Mouse (Mus musculus) embryonic facial prominence, embryonic 13.5 days (tissue): ENCODE results near the gene Tuba8. TPM values are rescaled to one million over a fixed set of nuclear protein-coding genes. Genes with fewer than 3 reads are reported as not detected.

Source experiments
- ATAC-seq: fragments of 200-750 bp; cut with Nextera tagmentation; 2 replicates; pipeline ENCODE4 v1.8.0; 2017; ENCODE audit warnings: low read depth; ENCODE audit not compliant: insufficient number of reproducible peaks, insufficient read depth, low FRiP score, low TSS enrichment
- H3K27ac ChIP-seq: fragments of 300-500 bp; sonication (generic); 2 replicates; pipeline ENCODE4 v1.5.1; 2015; ENCODE audit warnings: moderate library complexity, mild to moderate bottlenecking, inconsistent platforms
- H3K27me3 ChIP-seq: fragments of 300-500 bp; sonication (generic); 2 replicates; pipeline ENCODE4 v1.6.1; 2015; ENCODE audit warnings: mild to moderate bottlenecking, inconsistent platforms
- H3K36me3 ChIP-seq: fragments of 300-500 bp; sonication (generic); 2 replicates; pipeline ENCODE4 v1.6.1; 2015; ENCODE audit warnings: mild to moderate bottlenecking, inconsistent platforms
- H3K4me1 ChIP-seq: fragments of 300-500 bp; sonication (generic); 2 replicates; pipeline ENCODE4 v1.6.1; 2015; ENCODE audit warnings: inconsistent platforms
- H3K4me2 ChIP-seq: fragments of 300-500 bp; sonication (generic); 2 replicates; pipeline ENCODE4 v1.6.1; 2015; ENCODE audit warnings: moderate library complexity, mild to moderate bottlenecking, inconsistent platforms
- H3K4me3 ChIP-seq: fragments of 300-500 bp; sonication (generic); 2 replicates; pipeline ENCODE4 v1.5.1; 2015; ENCODE audit warnings: mild to moderate bottlenecking, inconsistent platforms
- H3K9ac ChIP-seq: fragments of 300-500 bp; sonication (generic); 2 replicates; pipeline ENCODE4 v1.6.1; 2015; ENCODE audit warnings: mild to moderate bottlenecking, inconsistent platforms
- H3K9me3 ChIP-seq: fragments of 300-500 bp; sonication (generic); 2 replicates; pipeline ENCODE4 v1.6.1; 2016; ENCODE audit warnings: inconsistent platforms
- WGBS: fragments of 180-500 bp; shearing (Covaris S2); methylation state at CpG from one replicate; pipeline ENCODE4 v1.1.7; 2015; ENCODE audit warnings: mixed read lengths; 5-methylcytosine and 5-hydroxymethylcytosine counted together
- polyA plus RNA-seq: library from polyadenylated mRNA; unstranded; fragments of >200 nt; fragmentation: Nextera tagmentation; extraction: Ambion mirVana; gene quantifications from 2 replicates; pipeline ENCODE4 v1.2.1, GENCODE M21; 2015

Gene Tuba8
- polyA plus RNA-seq, 1 experiment from 2014 or later, result 0.30 TPM

DNA sequence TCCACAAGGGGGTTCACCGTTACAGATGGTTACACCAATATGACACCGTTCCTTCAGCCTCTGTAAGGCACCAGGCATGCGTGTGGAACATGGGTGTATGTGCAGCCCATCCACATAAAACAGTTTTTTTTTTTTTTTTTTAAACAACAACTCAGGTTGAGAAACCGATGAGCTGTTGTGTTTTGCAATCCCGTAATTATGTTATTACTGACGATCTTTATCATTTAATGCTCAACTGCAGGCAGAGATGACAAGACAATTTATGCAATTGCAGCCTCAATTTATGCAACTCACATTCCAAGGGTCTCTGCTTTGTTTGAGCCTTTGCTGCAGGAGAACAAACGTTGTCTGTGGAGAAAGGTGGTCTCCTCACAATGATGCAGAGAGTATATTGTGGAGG, 30.6 kb upstream of the Tuba8 start:
- 66% methylated on average over 7 of the region's 7 CpGs for WGBS
- ATAC-seq, result no peak
- H3K4me1 ChIP-seq, result peaks cover 30% of the 10 kb centered on the region
- H3K9me3 ChIP-seq, result no peaks in the 10 kb centered on the region
- no peak overlapping the region for H3K4me2 ChIP-seq
- no peaks in the 10 kb centered on the region for H3K27me3 ChIP-seq
- no peak overlapping the region for H3K27ac ChIP-seq
- no peaks in the 10 kb centered on the region for H3K36me3 ChIP-seq
- no peak overlapping the region for H3K4me3 ChIP-seq
- no peak overlapping the region for H3K9ac ChIP-seq

DNA sequence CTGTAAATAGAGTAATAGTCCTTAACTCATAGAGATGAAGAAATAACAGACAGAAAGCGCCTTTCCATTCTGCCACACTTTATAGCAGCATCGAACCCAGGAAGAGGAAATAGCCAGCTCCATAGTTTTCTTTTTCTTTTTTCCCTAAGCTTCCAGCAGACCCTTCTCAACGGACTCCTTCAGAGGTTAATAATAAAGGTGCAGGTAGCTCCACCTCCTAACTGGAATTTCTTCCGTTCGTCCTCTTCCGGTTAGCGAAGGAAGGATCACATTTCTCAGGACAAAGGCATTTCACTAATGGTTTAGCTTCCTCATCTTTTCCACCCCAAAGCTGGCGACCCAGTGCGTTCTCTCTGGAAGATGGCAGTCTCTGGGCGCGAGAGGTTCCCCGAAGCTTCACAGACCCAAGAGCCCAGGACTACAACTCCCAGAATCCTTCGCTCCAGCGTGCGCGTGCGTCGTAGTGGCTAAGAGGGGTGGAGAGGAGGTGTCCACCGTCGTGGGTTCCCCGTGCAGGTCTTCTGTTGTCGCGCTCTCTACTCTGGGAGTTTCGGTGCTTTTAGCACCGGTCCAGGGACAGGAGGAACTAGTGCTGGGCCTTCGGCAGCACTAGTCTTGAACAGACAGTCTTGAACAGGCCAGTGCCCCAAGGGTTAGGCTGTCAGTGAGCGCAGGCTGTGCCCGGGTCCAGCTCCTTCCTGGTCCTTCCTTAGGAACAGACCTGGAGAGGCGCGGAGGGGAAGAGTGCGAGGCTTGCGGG, 26.9 kb upstream of the Tuba8 start, which contains the start of gene Pex26:
TSS of gene Pex26 (plus strand) at position 254 of the 760 bp plus-strand sequence.
- Histone ChIP-seq H3K27ac (peak within 1 kb of the TSS; percentile 80), H3K4me3 (peak within 1 kb of the TSS; percentile 68), H3K4me1 (peaks cover 19% of the 10 kb centered on the region), H3K4me2 (peak within 1 kb of the TSS; percentile 85), H3K27me3 (no peaks in the 10 kb centered on the region), H3K36me3 (peaks cover 21% of the 10 kb centered on the region), H3K9ac (peak within 1 kb of the TSS; percentile 75), H3K9me3 (no peaks in the 10 kb centered on the region)
- under 1% methylated on average over 32 of the region's 32 CpGs for WGBS
- peak; percentile 84 for ATAC-seq

DNA sequence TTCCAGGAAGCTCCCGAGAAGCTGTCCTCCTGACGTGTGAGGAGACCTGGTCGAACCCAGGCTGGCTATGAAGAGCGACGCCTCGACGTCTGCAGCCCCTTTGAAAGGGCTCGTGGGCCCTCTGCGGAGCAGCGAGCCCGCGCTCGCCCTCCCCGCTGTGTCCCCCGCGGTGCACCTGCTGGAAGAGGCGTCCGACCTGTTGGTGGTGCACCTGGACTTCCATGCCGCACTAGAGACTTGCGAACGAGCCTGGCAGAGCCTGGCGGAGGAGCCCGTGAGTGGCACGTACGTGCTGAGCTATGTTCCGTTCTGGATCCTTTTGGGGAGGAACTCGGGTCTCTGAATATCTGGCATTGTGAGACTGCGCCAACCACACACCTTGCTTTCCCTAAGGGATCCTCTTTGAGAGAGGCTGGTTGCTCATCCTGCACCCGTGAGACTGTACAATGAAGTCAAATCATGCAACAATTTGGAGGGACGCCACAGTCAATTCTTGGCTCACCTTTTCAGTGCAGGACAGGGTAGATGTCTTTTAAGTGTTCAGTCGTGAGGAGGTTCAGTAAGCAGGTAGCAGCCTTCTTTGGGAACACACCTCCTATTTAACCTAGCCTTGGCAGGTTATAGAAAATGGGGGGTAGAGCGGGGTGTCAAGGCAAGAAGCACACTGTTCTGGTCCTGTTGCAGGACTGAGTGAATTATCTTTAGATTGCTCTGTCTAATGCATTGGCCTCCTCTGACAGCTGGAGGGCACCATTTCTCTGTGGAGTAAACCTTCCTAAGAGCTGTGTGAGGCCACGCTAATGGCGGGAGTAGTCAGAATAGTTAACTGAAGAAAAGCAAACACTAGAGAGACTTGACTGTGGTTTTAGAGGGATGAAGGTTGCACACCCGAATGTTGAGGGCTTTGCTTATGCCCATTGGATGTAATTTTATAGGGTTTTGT, 26.0 kb upstream of the Tuba8 start:
- Histone ChIP-seq H3K9ac (peak overlapping the region; percentile 75), H3K4me3 (peak overlapping the region; percentile 68), H3K4me2 (peak overlapping the region; percentile 85), H3K4me1 (peaks cover 19% of the 10 kb centered on the region), H3K27me3 (no peaks in the 10 kb centered on the region), H3K36me3 (peaks cover 24% of the 10 kb centered on the region), H3K9me3 (no peaks in the 10 kb centered on the region), H3K27ac (peak overlapping the region; percentile 80; the same call in 1 of the 2 replicates)
- peak; percentile 43 for ATAC-seq
- WGBS, result 2% methylated on average over 35 of the region's 35 CpGs

DNA sequence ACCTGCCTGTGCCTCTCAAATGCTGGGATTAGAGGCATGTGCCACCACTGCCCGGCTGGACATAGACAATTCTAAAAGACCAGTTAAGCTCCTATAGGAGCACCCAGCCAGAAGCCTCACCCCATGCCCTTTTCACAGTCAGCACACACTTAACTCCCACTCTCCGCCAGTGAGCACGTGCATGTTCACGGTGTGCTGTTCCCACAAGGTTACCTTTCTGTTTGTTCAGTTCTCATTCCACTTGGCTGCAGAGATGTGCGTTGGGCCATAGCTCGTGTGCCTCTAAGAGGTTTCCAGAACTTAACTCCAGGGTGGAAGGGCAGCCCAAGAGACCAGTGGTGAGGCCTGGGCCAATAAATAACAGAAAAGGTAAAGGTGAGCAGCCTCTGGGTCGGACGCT, 25.3 kb upstream of the Tuba8 start:
- H3K9me3 ChIP-seq, result no peaks in the 10 kb centered on the region
- ATAC-seq, result no peak
- H3K36me3 ChIP-seq, result peaks cover 32% of the 10 kb centered on the region
- 84% methylated on average over 8 of the region's 8 CpGs for WGBS
- 0 out of 2 replicates have a peak overlapping the region, but pooled peaks have one; percentile 75 for H3K9ac ChIP-seq
- H3K4me2 ChIP-seq, result peak overlapping the region; percentile 85
- no peaks in the 10 kb centered on the region for H3K27me3 ChIP-seq
- H3K4me3 ChIP-seq, result peak overlapping the region; percentile 68
- no peak overlapping the region for H3K27ac ChIP-seq
- H3K4me1 ChIP-seq, result peaks cover 19% of the 10 kb centered on the region

DNA sequence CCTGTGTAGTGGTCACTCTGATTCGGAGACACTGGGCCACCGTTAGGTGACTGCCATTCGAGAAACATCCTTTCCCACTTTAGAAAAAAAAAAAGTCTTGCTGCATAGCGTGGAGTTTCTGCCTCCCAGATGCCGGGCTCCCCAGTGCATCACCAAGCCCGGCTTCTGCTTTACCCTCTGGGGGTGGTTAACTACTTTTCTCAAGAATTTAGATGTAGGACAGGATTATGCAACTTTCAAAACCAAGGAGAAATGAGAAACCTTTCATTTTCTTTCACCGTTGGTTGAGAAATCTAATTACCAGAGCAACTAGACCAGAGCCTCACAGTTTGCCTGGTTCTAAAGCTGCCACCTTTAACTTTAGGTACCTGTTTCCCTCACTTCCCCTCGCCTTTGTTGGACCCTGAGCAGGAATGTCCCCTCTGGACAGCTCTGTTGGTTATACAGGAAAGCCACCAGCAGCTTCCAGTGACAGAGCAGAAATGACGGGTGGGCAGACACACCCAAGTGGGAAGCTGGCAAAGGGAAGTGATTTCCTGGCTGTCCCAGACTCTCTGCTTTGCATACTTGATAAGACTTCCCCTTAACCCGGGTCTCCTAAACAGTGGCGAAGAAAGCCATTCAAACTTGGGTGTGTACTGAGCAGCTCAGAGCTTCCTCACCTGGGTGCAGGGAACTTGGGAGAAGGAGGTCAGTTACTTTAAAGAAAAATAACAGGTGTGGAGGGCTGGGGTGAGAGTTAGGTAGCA, 19.1 kb upstream of the Tuba8 start:
- no peak overlapping the region for H3K27ac ChIP-seq
- no peaks in the 10 kb centered on the region for H3K9me3 ChIP-seq
- H3K27me3 ChIP-seq, result no peaks in the 10 kb centered on the region
- H3K4me3 ChIP-seq, result no peak overlapping the region
- peaks cover 76% of the 10 kb centered on the region for H3K36me3 ChIP-seq
- no peaks in the 10 kb centered on the region for H3K4me1 ChIP-seq
- no peak overlapping the region for H3K9ac ChIP-seq
- no peak for ATAC-seq
- 76% methylated on average over 11 of the region's 11 CpGs for WGBS
- no peak overlapping the region for H3K4me2 ChIP-seq

DNA sequence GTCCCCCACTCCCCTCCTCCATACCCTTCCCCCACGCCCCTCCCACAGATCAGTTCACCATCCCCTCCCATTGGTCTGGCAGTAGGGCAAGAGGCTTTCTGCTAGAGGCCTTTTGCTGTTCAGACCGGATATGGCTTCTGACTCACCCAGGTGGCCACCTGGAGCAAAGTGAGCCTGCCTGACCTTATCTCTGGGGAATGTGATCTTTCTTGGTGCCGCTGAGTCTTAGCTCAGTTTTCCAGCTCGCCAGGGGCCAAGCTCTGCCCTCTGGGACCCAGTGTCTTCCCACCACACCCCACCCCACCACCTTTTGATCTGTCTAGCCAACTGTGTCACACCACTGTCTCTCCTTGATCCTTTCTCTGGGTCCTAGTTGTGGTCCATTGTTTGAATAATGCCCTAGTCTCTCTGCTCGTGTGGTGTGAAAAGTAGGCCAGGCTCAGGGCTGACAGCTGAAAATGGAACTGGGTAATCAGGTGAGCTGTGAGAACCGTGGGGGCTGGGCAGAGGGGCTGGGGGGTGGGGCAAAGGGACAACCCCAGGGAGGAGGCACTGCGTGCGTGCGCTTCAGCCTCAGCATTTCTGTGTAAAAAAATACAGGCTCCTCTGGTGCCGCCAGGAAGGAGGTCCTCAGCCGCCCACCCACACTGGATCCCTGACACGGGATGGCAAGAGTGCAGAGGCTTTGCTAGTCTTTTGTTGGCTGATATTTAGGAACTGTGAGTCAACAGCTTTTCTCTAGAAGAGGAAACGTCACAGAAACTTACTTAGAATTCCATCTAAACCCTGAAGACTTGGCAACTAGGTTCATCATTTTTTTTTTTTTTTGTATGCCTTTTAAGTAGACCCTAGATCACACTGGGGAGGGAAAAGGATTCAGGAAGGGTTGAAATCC, 16.2 kb upstream of the Tuba8 start:
- Histone ChIP-seq H3K4me3 (no peak overlapping the region), H3K9me3 (no peaks in the 10 kb centered on the region), H3K27me3 (no peaks in the 10 kb centered on the region), H3K36me3 (peaks cover 63% of the 10 kb centered on the region), H3K4me1 (peaks cover 5% of the 10 kb centered on the region; the same call in 1 of the 2 replicates), H3K27ac (no peak overlapping the region), H3K4me2 (no peak overlapping the region), H3K9ac (no peak overlapping the region)
- no peak for ATAC-seq
- WGBS, result 45% methylated on average over 13 of the region's 13 CpGs

DNA sequence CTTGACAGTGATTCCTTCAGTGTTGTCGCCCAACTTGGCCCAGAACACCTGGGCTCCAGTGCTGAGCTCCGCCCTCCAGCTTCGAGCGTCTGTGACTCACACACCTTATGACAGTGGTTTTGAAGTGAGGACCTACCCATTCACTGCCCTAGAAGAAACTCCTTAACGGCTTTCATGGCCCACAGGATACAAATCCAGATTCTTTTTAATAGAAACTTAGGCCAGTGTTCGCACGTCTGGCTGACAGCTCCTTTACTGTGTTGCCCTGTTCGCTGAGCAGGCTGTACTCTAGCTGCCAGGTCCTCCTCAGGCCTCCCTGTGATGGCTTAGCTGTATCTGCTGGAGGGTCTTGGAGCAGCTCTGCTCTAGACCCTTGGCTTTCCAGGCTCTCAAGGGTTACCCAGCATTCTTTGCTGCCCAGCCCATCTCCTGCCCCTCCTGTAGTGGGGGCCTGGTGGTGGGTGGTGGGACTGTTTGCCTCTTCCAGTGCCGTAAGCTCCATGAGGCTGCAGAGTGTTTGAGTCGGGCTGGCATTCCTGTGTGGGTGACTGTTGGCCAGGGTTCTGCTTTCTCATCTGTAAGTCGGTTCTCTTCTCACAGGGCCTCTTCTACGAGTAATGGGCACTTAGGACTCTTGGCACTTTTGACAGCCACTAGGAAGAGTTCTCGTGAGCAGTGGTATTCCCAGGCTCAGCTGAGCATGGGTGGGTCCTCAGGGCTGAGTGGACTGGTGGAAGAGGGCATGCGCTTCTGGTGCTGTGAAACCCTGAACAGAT, 15.4 kb upstream of the Tuba8 start:
- H3K4me3 ChIP-seq, result no peak overlapping the region
- no peak overlapping the region for H3K9ac ChIP-seq
- 82% methylated on average over 14 of the region's 14 CpGs for WGBS
- peaks cover 5% of the 10 kb centered on the region; the same call in 1 of the 2 replicates for H3K4me1 ChIP-seq
- no peak for ATAC-seq
- H3K27me3 ChIP-seq, result no peaks in the 10 kb centered on the region
- no peaks in the 10 kb centered on the region for H3K9me3 ChIP-seq
- H3K27ac ChIP-seq, result no peak overlapping the region
- peaks cover 57% of the 10 kb centered on the region for H3K36me3 ChIP-seq
- no peak overlapping the region for H3K4me2 ChIP-seq

DNA sequence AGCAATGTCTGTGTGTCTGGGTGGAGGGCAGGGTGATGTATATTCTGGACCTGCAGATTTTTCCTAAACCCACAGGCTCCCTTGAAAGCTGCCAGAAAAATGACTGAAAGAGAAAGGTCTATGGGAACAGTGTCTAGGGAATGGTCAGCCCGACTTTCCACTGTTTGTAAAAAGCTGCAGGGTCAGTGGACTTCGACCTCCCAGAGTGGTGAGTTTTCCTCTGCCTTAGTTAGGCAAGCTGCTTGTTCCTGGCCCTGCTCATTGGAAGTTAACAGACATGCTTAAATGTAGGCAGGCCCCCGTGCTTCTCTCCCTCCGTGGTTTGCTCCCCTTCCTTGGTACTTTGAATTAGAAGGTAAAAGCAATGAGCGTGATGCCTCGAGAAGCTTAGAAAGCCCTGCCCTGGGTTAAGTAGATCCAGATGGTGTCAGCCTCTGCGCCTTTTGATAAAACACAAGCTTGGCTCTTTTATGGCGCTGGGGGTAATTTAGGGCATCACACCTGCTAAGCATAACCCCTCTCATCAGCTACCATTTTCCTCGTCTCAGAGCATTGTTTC, 12.6 kb upstream of the Tuba8 start:
- H3K9ac ChIP-seq, result 0 out of 2 replicates have a peak overlapping the region, but pooled peaks have one; percentile 16
- H3K4me3 ChIP-seq, result no peak overlapping the region
- 22% methylated on average over 9 of the region's 9 CpGs for WGBS
- H3K4me2 ChIP-seq, result no peak overlapping the region
- ATAC-seq, result no peak
- H3K27ac ChIP-seq, result no peak overlapping the region
- H3K36me3 ChIP-seq, result peaks cover 31% of the 10 kb centered on the region
- H3K9me3 ChIP-seq, result 0 out of 2 replicates have a peak, but pooled peaks cover 4% of the 10 kb centered on the region
- H3K4me1 ChIP-seq, result peaks cover 5% of the 10 kb centered on the region; the same call in 1 of the 2 replicates
- H3K27me3 ChIP-seq, result no peaks in the 10 kb centered on the region

DNA sequence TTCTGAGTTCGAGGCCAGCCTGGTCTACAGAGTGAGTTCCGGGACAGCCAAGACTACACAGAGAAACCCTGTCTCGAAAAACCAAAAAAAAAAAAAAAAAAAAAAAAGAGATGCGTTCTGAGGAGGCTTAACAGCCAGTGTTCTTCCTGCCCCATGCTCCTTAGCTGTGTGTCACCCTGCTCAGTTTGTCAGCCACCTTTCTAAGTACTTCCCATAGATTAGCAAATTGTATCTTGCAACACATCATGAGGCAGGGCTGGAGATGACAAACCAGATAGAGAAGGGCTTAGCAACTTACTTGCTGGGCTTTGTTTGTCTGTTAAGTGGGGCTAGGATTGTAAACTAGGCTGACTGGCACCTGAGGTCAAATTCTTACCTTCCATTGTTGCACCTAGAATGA, 10.0 kb upstream of the Tuba8 start:
- WGBS, result 88% methylated on average over 4 of the region's 4 CpGs
- no peak overlapping the region for H3K4me3 ChIP-seq

More for the DNA sequence above, 10.0 kb upstream of the Tuba8 start:
- Histone ChIP-seq H3K9me3 (0 out of 2 replicates have a peak, but pooled peaks cover 4% of the 10 kb centered on the region), H3K4me2 (no peak overlapping the region), H3K36me3 (peaks cover 9% of the 10 kb centered on the region; the same call in 1 of the 2 replicates), H3K9ac (no peak overlapping the region), H3K27me3 (no peaks in the 10 kb centered on the region), H3K4me1 (peaks cover 5% of the 10 kb centered on the region; the same call in 1 of the 2 replicates), H3K27ac (no peak overlapping the region)
- no peak for ATAC-seq
